Mouse (Mus musculus): ENCODE results near the gene Pold4. TPM values are rescaled to one million over a fixed set of nuclear protein-coding genes. Genes with fewer than 3 reads are reported as not detected.

Gene Pold4
- polyA plus RNA-seq (2015; fragmentation: Nextera tagmentation; extraction: Ambion mirVana) = 24.7 and 28.0 TPM in 2 replicates

DNA sequence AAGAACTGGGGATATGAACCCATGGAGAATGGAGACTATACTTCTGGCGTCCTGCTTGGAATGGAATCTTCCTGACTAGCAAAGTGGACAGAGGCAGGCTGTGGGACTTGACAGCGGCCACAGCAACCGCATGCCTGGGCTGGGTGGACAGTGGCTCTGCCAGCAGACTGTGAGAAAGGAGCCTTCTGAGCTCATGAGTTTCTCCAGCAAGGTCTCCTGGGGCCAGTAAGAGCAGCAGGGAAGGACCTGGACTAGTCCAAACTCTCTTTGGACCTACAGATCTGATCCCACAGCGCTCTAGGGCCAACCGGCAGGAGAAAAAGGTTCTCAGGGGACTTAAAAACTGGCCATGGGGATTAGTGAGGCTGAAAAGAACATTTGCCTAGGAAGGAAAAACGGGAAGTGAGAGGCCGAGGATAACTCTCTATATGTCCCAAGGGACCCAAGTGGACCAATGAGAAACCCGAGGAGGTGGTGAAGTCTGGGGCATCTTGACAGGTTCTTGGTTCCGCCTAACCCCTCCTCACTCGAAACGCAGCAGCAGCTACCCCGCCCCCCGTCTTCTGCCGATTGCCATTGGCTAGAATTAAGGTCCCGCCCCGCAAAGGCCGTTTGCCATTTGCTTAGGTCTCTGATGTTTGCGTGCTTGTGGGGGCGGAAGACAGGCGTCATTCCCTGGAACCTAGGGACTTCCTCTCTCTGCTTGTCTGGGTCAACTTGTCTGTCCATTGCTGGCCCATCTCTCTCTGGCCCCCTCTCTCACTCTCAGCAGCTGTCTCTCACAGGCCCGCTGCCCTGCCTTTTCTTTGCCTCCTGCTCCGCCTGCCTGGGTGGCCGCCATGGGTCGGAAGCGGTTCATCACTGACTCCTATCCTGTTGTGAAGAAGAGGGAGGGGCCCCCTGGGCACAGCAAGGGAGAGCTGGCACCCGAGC, at the start of gene Pold4:
Gene Pold4, plus strand, starts transcription at position 647 of the 933 bp plus-strand sequence.
- Histone ChIP-seq H3K4me1 (peaks cover 13% of the 10 kb centered on the region), H3K4me2 (peak within 1 kb of the TSS; percentile 79), H3K9ac (replicated peaks) (peak within 1 kb of the TSS; percentile 63), H3K36me3 (no peaks in the 10 kb centered on the region), H3K9me3 (replicated peaks) (no peaks in the 10 kb centered on the region), H3K27ac (replicated peaks) (peak within 1 kb of the TSS; percentile 82), H3K4me3 (replicated peaks) (peak within 1 kb of the TSS; percentile 51), H3K27me3 (replicated peaks) (peaks cover 24% of the 10 kb centered on the region)
- ATAC-seq (ENCODE audit: low FRiP score) = peak; percentile 90
- 10% methylated on average over 26 of the region's 26 CpGs for WGBS

DNA sequence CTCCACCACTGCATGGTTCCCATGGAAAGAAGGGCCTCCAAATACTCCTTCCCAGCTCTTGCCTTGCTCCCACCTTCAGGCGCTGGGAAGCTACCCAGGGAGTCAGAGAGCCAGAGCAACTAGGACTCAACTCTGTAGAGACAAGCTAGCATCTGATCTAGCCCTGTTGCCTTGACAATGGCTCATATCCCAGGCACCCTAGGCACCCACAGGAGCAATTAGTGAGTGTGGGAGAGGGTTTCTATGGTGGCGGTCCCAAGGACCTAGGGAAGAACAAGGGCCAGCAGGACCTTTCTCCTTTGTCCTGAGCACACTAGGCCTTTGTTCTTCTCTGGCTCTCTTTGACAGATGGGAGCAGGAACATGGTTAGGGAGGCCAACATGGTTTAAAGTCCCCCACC, 48.0 kb upstream of the Pold4 start:
- Histone ChIP-seq H3K36me3 (no peaks in the 10 kb centered on the region), H3K4me1 (peaks cover 15% of the 10 kb centered on the region; the same call in 1 of the 2 replicates), H3K9me3 (replicated peaks) (no peaks in the 10 kb centered on the region), H3K9ac (replicated peaks) (no peak overlapping the region), H3K27me3 (replicated peaks) (no peaks in the 10 kb centered on the region), H3K4me2 (no peak overlapping the region), H3K4me3 (replicated peaks) (no peak overlapping the region), H3K27ac (replicated peaks) (no peak overlapping the region)
- ATAC-seq (ENCODE audit: low FRiP score) = no peak
- WGBS = 69% methylated on average over 2 of the region's 2 CpGs

DNA sequence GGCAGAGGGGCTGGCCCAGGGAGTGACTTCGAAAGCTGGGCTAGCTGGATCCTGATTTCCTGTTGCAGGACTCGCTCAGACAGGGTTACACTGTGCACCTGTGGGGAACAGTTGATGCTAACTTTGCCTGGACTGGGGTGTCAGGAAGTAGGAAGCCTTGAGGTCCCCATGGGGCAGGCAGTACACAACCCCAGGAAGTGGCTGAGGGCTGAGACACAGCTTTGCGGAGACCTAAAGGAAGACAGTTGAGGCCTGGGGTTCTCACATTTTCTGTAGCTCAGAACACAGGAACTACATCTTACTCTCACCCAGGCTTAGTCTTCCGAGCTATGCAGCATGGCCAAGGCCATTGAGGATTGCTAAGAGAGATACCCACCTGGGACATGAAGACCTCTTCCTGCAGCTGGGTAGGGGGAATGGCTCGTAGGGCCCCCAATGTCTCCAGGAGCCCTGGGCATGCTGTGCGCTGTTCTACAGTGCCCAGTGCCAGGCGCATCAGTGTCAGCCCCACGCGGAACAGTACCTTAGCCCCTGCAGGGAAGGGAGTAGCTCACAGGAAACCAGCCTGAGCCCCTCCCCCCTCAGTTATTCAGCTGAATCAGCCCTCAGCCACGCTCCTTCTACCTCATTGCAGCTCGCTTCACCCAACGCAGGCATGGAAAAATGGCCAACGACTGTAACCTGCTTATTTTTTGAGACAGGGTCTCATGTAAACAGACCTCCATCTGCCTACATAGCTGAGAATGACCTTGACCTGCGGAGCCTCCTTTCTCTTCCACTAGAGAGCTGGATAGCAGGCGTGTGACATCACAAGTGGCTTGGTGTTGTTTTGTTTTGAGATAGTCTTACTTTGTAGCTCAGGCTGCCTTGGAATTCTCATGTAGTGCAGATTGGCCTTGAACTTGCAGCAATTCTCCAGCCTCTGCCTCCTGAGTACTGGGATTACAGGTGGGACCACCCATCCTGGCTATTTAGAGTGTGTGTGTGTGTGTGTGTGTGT, 46.4 kb upstream of the Pold4 start:
- Histone ChIP-seq H3K4me3 (replicated peaks) (no peak overlapping the region), H3K9ac (replicated peaks) (no peak overlapping the region), H3K27ac (replicated peaks) (no peak overlapping the region), H3K9me3 (replicated peaks) (no peaks in the 10 kb centered on the region), H3K4me2 (no peak overlapping the region), H3K4me1 (peaks cover 15% of the 10 kb centered on the region; the same call in 1 of the 2 replicates), H3K36me3 (no peaks in the 10 kb centered on the region), H3K27me3 (replicated peaks) (no peaks in the 10 kb centered on the region)
- WGBS = 63% methylated on average over 15 of the region's 15 CpGs
- no peak for ATAC-seq (ENCODE audit: low FRiP score)

- H3K4me3 ChIP-seq (replicated peaks) = no peak overlapping the region
- H3K27ac ChIP-seq (replicated peaks) = no peak overlapping the region
- no peaks in the 10 kb centered on the region for H3K27me3 ChIP-seq (replicated peaks)
- H3K9ac ChIP-seq (replicated peaks) = no peak overlapping the region
- no peaks in the 10 kb centered on the region for H3K9me3 ChIP-seq (replicated peaks)
- H3K4me1 ChIP-seq = peaks cover 17% of the 10 kb centered on the region
- WGBS = 72% methylated on average over 3 of the region's 3 CpGs
- ATAC-seq (ENCODE audit: low FRiP score) = no peak
- no peaks in the 10 kb centered on the region for H3K36me3 ChIP-seq
- H3K4me2 ChIP-seq = no peak overlapping the region
Observed at GRCm38 (mm10) chr19:4187303-4187702, 44.4 kb upstream of the Pold4 start.

DNA sequence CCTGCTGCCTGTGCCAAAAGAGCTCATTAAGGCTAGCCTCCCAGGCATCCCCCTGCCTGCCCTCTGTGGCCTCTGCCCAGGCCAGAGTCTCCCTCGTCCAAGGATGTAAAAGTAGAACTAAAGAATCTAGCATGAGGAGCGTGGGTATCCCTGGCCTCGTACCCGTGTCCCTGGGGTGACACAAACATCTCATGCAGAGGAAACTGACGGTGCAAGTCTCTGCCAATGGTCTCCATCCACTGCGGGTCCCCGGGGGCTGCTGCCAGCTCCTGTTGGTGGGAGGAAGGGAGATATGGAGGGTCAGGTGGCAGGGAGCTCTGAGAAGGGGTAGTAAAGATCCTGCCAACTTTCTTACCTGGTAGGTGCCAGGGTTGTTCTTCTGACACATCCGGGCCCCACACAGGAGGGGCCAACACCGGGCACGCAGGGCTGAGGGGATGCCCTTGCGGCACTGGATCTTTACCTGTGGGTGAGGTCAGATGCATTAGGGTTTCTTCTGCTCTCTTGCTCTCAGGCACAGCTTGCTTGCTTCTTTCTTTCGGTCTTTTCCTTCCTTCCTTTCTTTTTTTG, 42.6 kb upstream of the Pold4 start:
- Histone ChIP-seq H3K4me1 (peaks cover 32% of the 10 kb centered on the region), H3K4me3 (replicated peaks) (no peak overlapping the region), H3K27ac (replicated peaks) (no peak overlapping the region), H3K9me3 (replicated peaks) (no peaks in the 10 kb centered on the region), H3K9ac (replicated peaks) (no peak overlapping the region; the same call in 1 of the 2 replicates), H3K27me3 (replicated peaks) (no peaks in the 10 kb centered on the region), H3K4me2 (no peak overlapping the region), H3K36me3 (peaks cover 9% of the 10 kb centered on the region)
- no peak for ATAC-seq (ENCODE audit: low FRiP score)
- WGBS = 83% methylated on average over 12 of the region's 12 CpGs

DNA sequence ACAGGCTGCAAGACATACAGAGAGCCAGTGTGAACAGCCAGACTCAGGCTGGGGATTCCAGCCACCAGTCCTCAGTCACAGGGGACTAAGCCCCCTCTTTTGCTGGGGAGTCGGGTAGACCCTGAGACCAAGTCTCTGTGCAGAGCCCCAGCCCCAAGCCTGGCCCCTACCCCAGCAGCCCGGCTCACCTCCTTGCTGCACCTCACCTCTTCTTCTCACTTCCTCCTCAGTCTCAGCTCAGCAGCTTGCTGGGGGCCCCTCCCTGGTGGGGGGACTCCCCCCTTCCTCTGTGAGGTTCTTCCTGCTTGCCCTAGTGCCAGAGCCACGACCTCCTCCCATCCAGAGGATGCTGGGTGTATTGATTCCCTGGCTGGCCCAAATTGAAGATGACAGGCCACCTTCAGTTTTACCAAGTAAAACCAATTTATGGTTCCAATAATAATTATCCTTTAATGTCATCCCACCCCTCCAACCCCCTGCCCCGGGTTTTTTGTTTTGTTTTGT, 40.8 kb upstream of the Pold4 start, which contains the start of gene Tbc1d10c:
Gene Tbc1d10c, minus strand, starts transcription at position 454 of the 504 bp plus-strand sequence.
- H3K27me3 ChIP-seq (replicated peaks) = no peaks in the 10 kb centered on the region
- ATAC-seq (ENCODE audit: low FRiP score) = no peak
- H3K4me1 ChIP-seq = peaks cover 40% of the 10 kb centered on the region
- peaks cover 26% of the 10 kb centered on the region for H3K36me3 ChIP-seq
- H3K27ac ChIP-seq (replicated peaks) = peak within 1 kb of the TSS; percentile 94
- H3K9me3 ChIP-seq (replicated peaks) = no peaks in the 10 kb centered on the region
- peak within 1 kb of the TSS; percentile 99 for H3K9ac ChIP-seq (replicated peaks)
- H3K4me3 ChIP-seq (replicated peaks) = peak within 1 kb of the TSS; percentile 97
- WGBS = 68% methylated on average over 4 of the region's 4 CpGs
- peak within 1 kb of the TSS; percentile 93 for H3K4me2 ChIP-seq

DNA sequence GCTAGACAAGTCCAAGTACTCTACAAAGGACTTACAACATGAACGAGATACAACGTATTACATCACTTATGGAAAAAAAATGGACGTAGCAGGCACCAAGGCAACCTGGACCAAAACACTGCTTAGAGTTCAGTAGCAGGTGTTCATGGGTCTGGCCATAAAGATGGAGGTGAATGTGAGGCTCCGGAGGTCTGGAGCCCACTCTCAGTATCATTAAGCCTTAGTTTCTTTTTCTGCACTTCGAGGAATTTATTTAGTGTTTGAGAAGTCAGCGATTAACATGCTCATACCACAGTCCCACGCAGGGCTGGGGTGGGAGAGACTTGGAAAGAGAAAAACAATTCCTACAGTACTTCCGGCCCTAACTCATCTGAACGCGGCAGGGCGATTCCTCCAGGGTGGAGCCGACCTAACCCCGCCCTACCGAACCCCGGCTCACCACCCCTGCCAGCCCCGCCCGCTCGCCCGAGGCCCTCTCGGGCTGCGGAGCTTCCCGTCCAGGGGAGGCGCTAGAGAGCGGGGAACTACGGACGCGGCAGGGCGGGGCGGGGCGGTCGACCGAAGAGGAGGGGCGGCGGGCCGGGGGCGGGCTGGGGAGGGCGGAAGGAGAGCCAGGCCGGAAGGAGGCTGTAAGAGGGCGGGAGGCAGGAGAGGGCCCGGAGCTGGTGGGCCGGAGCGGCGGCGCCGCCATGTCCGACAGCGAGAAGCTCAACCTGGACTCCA, 40.0 kb upstream of the Pold4 start, which contains the start of gene Ppp1ca:
Gene Ppp1ca, plus strand, starts transcription at position 538 of the 723 bp plus-strand sequence.
- H3K36me3 ChIP-seq = peaks cover 34% of the 10 kb centered on the region
- H3K9me3 ChIP-seq (replicated peaks) = no peaks in the 10 kb centered on the region
- peak within 1 kb of the TSS; percentile 94 for H3K27ac ChIP-seq (replicated peaks)
- peak within 1 kb of the TSS; percentile 99 for H3K9ac ChIP-seq (replicated peaks)
- ATAC-seq (ENCODE audit: low FRiP score) = peak; percentile 92
- peak within 1 kb of the TSS; percentile 97 for H3K4me3 ChIP-seq (replicated peaks)
- H3K27me3 ChIP-seq (replicated peaks) = no peaks in the 10 kb centered on the region
- H3K4me2 ChIP-seq = peak within 1 kb of the TSS; percentile 93
- WGBS = 4% methylated on average over 45 of the region's 47 CpGs
- H3K4me1 ChIP-seq = peaks cover 48% of the 10 kb centered on the region

DNA sequence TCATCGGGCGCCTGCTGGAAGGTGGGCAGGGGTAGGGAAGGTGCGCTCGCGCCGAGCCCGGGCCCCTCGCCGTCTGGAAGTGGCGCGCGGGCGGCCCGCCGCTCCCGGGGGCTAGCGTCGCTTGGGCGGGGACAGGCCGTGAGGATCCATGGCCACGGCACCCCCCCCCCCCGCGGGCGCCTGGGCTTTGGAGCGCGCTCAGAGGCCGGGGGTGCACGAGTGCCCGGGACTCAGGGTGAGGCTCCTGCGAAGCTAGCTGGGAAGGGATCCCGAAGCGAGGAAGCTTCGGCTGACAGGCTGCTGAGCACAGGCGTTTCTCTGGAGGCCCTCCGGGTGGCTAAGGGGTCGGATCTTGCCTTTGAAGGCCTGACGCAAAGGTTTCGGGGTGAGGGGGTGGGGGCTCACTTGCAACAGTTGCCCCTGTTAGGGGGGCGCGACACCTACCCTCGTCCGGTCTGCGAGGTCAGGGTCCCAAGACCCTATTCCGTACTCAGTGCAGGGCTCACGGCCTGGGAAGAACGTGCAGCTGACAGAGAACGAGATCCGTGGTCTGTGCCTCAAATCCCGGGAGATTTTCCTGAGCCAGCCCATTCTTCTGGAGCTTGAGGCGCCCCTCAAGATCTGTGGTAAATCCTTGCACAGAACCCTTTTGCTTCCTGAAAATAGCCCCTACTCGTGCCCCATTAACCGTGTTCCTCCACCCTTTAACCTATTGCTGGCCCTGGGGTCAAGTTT, 39.3 kb upstream of the Pold4 start:
- Histone ChIP-seq H3K4me2 (peak overlapping the region; percentile 93), H3K4me3 (replicated peaks) (peak overlapping the region; percentile 97), H3K27ac (replicated peaks) (peak overlapping the region; percentile 94), H3K36me3 (peaks cover 41% of the 10 kb centered on the region), H3K9ac (replicated peaks) (peak overlapping the region; percentile 99), H3K4me1 (peaks cover 50% of the 10 kb centered on the region), H3K27me3 (replicated peaks) (no peaks in the 10 kb centered on the region), H3K9me3 (replicated peaks) (no peaks in the 10 kb centered on the region)
- ATAC-seq (ENCODE audit: low FRiP score) = peak; percentile 62
- under 1% methylated on average over 44 of the region's 52 CpGs for WGBS

- H3K4me2 ChIP-seq = peak overlapping the region; percentile 93
- WGBS = 58% methylated on average over 6 of the region's 6 CpGs
- H3K27me3 ChIP-seq (replicated peaks) = no peaks in the 10 kb centered on the region
- no peaks in the 10 kb centered on the region for H3K9me3 ChIP-seq (replicated peaks)
- no peak for ATAC-seq (ENCODE audit: low FRiP score)
- H3K9ac ChIP-seq (replicated peaks) = peak overlapping the region; percentile 99
- peak overlapping the region; percentile 94 for H3K27ac ChIP-seq (replicated peaks)
- peaks cover 42% of the 10 kb centered on the region for H3K36me3 ChIP-seq
- H3K4me1 ChIP-seq = peaks cover 50% of the 10 kb centered on the region
- H3K4me3 ChIP-seq (replicated peaks) = peak overlapping the region; percentile 97
Observed at GRCm38 (mm10) chr19:4193129-4193528, 38.6 kb upstream of the Pold4 start.

Data from neural tube, embryonic 15.5 days (tissue).